Mouse (Mus musculus) lung, embryonic 16.5 days (tissue): ENCODE results near the gene Kdm5a. TPM values are rescaled to one million over a fixed set of nuclear protein-coding genes. Genes with fewer than 3 reads are reported as not detected.

ENCODE experiments used
- ATAC-seq: fragments of 200-750 bp; cut with Nextera tagmentation; 2 replicates; pipeline ENCODE4 v1.8.0; 2017; ENCODE audit warnings: low read depth, mild to moderate bottlenecking, moderate library complexity
- H3K27ac ChIP-seq: fragments of 300-500 bp; sonication (generic); 2 replicates; pipeline ENCODE4 v1.5.1; 2014; ENCODE audit warnings: mild to moderate bottlenecking, control low read depth, low read length
- H3K27me3 ChIP-seq: fragments of 300-500 bp; sonication (generic); 2 replicates; pipeline ENCODE4 v1.6.1; 2014; ENCODE audit warnings: low read depth, low read length, mixed read lengths; ENCODE audit not compliant: control insufficient read depth, insufficient read depth
- H3K36me3 ChIP-seq: fragments of 300-500 bp; sonication (generic); 2 replicates; pipeline ENCODE4 v1.6.1; 2014; ENCODE audit warnings: low read length; ENCODE audit not compliant: control insufficient read depth, insufficient read depth
- H3K4me1 ChIP-seq: fragments of 300-500 bp; sonication (generic); replicated peaks from 2 replicates; pipeline ENCODE4 v1.6.1; 2014; ENCODE audit warnings: low read length, mixed read lengths; ENCODE audit not compliant: control insufficient read depth, insufficient read depth
- H3K4me2 ChIP-seq: fragments of 300-500 bp; sonication (generic); 2 replicates; pipeline ENCODE4 v1.6.1; 2014; ENCODE audit warnings: low read depth, low read length, control low read depth
- H3K4me3 ChIP-seq: fragments of 300-500 bp; sonication (generic); 2 replicates; pipeline ENCODE4 v1.5.1; 2014; ENCODE audit warnings: mild to moderate bottlenecking, low read length, control low read depth
- H3K9ac ChIP-seq: fragments of 300-500 bp; sonication (generic); 2 replicates; pipeline ENCODE4 v1.6.1; 2014; ENCODE audit warnings: low read length, control low read depth
- H3K9me3 ChIP-seq: fragments of 300-500 bp; sonication (generic); 2 replicates; pipeline ENCODE4 v1.6.1; 2016; ENCODE audit warnings: low read length; ENCODE audit not compliant: control insufficient read depth
- WGBS: fragments of 180-500 bp; shearing (Covaris S2); extraction: QIAGEN DNeasy Blood & Tissue Kit; methylation state at CpG from one replicate; pipeline ENCODE4 v1.1.7; 2014; 5-methylcytosine and 5-hydroxymethylcytosine counted together
- polyA plus RNA-seq: library from polyadenylated mRNA; unstranded; fragments of >200 nt; fragmentation: Nextera tagmentation; extraction: Ambion mirVana; gene quantifications from 2 replicates; pipeline ENCODE4 v1.2.1, GENCODE M21; 2015

Gene Kdm5a
- polyA plus RNA-seq, 1 experiment from 2014 or later = 46.5 TPM

GRCm38 (mm10) chr6:120356951-120357945 is 6.7 kb upstream of the Kdm5a start:
- peak overlapping the region; percentile 73 for H3K9ac ChIP-seq
- H3K4me2 ChIP-seq = peak overlapping the region; percentile 75
- H3K9me3 ChIP-seq = no peaks in the 10 kb centered on the region
- no peaks in the 10 kb centered on the region for H3K36me3 ChIP-seq
- H3K27me3 ChIP-seq = no peaks in the 10 kb centered on the region
- peak overlapping the region; percentile 62 for H3K4me3 ChIP-seq
- peak; percentile 100 for ATAC-seq
- peak overlapping the region; percentile 84 for H3K27ac ChIP-seq
- H3K4me1 ChIP-seq = peaks cover 10% of the 10 kb centered on the region
- WGBS = under 1% methylated on average over 31 of the region's 31 CpGs

GRCm38 (mm10) chr6:120362124-120362523 is 1.8 kb upstream of the Kdm5a start:
- Histone ChIP-seq H3K27me3 (no peaks in the 10 kb centered on the region), H3K36me3 (0 out of 2 replicates have a peak, but pooled peaks cover under 1% of the 10 kb centered on the region), H3K9me3 (no peaks in the 10 kb centered on the region), H3K4me1 (peaks cover 13% of the 10 kb centered on the region), H3K9ac (no peak overlapping the region), H3K27ac (no peak overlapping the region), H3K4me2 (no peak overlapping the region), H3K4me3 (no peak overlapping the region)
- 89% methylated on average over 2 of the region's 2 CpGs for WGBS
- no peak for ATAC-seq

- peak overlapping the region; percentile 96 for H3K27ac ChIP-seq
- H3K4me2 ChIP-seq = peak overlapping the region; percentile 60
- WGBS = 16% methylated on average over 15 of the region's 15 CpGs
- peaks cover 2% of the 10 kb centered on the region; the same call in 1 of the 2 replicates for H3K36me3 ChIP-seq
- peak; percentile 20; the same call in 1 of the 2 replicates for ATAC-seq
- H3K4me1 ChIP-seq = peaks cover 11% of the 10 kb centered on the region
- no peaks in the 10 kb centered on the region for H3K9me3 ChIP-seq
- peak overlapping the region; percentile 87 for H3K9ac ChIP-seq
- peak overlapping the region; percentile 87 for H3K4me3 ChIP-seq
- no peaks in the 10 kb centered on the region for H3K27me3 ChIP-seq
Observed at GRCm38 (mm10) chr6:120362774-120363687, 893 bp upstream of the Kdm5a start.

GRCm38 (mm10) chr6:120364523-120364905 is 590 bp downstream of the Kdm5a start:
- peak; percentile 19; the same call in 1 of the 2 replicates for ATAC-seq
- H3K36me3 ChIP-seq = peaks cover 9% of the 10 kb centered on the region
- H3K27me3 ChIP-seq = no peaks in the 10 kb centered on the region
- H3K4me3 ChIP-seq = peak overlapping the region; percentile 87
- WGBS = 0% methylated on average over 31 of the region's 31 CpGs
- peak overlapping the region; percentile 87 for H3K9ac ChIP-seq
- H3K27ac ChIP-seq = peak overlapping the region; percentile 96
- H3K9me3 ChIP-seq = no peaks in the 10 kb centered on the region
- H3K4me2 ChIP-seq = peak overlapping the region; percentile 78
- peaks cover 11% of the 10 kb centered on the region for H3K4me1 ChIP-seq

- ATAC-seq = no peak
- Histone ChIP-seq H3K4me2 (peak overlapping the region; percentile 78), H3K9ac (peak overlapping the region; percentile 87), H3K9me3 (no peaks in the 10 kb centered on the region), H3K4me1 (peaks cover 11% of the 10 kb centered on the region), H3K27me3 (no peaks in the 10 kb centered on the region), H3K4me3 (peak overlapping the region; percentile 87), H3K36me3 (peaks cover 13% of the 10 kb centered on the region), H3K27ac (no peak overlapping the region)
- 1% methylated on average over 15 of the region's 15 CpGs for WGBS
Observed at GRCm38 (mm10) chr6:120365051-120365450, 1.1 kb downstream of the Kdm5a start.

GRCm38 (mm10) chr6:120376736-120377135 is 12.8 kb downstream of the Kdm5a start:
- WGBS = 84% methylated on average over 2 of the region's 2 CpGs
- H3K36me3 ChIP-seq = peaks cover 54% of the 10 kb centered on the region
- H3K4me1 ChIP-seq = no peaks in the 10 kb centered on the region
- H3K27ac ChIP-seq = no peak overlapping the region
- ATAC-seq = no peak
- H3K4me3 ChIP-seq = no peak overlapping the region
- H3K27me3 ChIP-seq = no peaks in the 10 kb centered on the region
- no peak overlapping the region for H3K9ac ChIP-seq
- no peaks in the 10 kb centered on the region for H3K9me3 ChIP-seq
- no peak overlapping the region for H3K4me2 ChIP-seq

- no peak for ATAC-seq
- no peaks in the 10 kb centered on the region for H3K27me3 ChIP-seq
- no peaks in the 10 kb centered on the region for H3K4me1 ChIP-seq
- H3K36me3 ChIP-seq = peaks cover 23% of the 10 kb centered on the region
- 85% methylated on average over 3 of the region's 3 CpGs for WGBS
- H3K9ac ChIP-seq = no peak overlapping the region
- H3K4me2 ChIP-seq = no peak overlapping the region
- H3K4me3 ChIP-seq = no peak overlapping the region
- no peaks in the 10 kb centered on the region for H3K9me3 ChIP-seq
- no peak overlapping the region for H3K27ac ChIP-seq
Observed at GRCm38 (mm10) chr6:120390054-120390453, 26.1 kb downstream of the Kdm5a start.

- Histone ChIP-seq H3K9ac (no peak overlapping the region), H3K4me2 (no peak overlapping the region), H3K36me3 (peaks cover 25% of the 10 kb centered on the region), H3K4me1 (no peaks in the 10 kb centered on the region), H3K27ac (no peak overlapping the region), H3K27me3 (no peaks in the 10 kb centered on the region), H3K9me3 (no peaks in the 10 kb centered on the region), H3K4me3 (no peak overlapping the region)
- ATAC-seq = no peak
- WGBS = 92% methylated on average over 2 of the region's 2 CpGs
Observed at GRCm38 (mm10) chr6:120392811-120393210, 28.9 kb downstream of the Kdm5a start.
